Comparison of ENCODE assay signal across 10 mouse cellular contexts in genomic region chr6:86233512-86234430, GRCm38 (mm10). TPM values are rescaled to one million over a fixed set of nuclear protein-coding genes. Genes with fewer than 3 reads are reported as not detected.
DNase-seq lines count a peak whose midpoint lies in the region; ATAC-seq and TF ChIP-seq lines count a peak whose summit lies in the region.
"Had no signal": no experiment of that assay in that cellular context is flagged by ENCODE, and none has a peak within 500 bp of the region (broad histone marks: within the 10 kb centered on the region; RNA-seq: fewer than 3 reads in every experiment).

No protein-coding gene starts in this region.

- TF ChIP-seq EP300 in liver, postnatal 0 days (IDR thresholded peaks at IDR 0.05; ENCODE audit: low read depth), result no peak

- peak; percentile 58 for DNase-seq in urinary bladder, postnatal 14 days (ENCODE audit: low spot score)
- DNase-seq in urinary bladder, adult 2 months (ENCODE audit: low spot score), result no peak
- peak; percentile 5 for DNase-seq in kidney, adult 18-20 months
- no peak for DNase-seq in liver, postnatal 0 days
- DNase-seq in yolk sac, embryonic 10.5 days (ENCODE audit: low spot score), result peak; percentile 66
- DNase-seq in MN1 (ENCODE audit: low spot score), result no peak
- DNase-seq in adrenal gland, adult 8-10 months, result no peak
- DNase-seq in layer of hippocampus, postnatal 36 days, result no peak
- DNase-seq: gastrocnemius, postnatal 25 days had no signal

- TF ChIP-seq CTCF in liver, postnatal 0 days (IDR thresholded peaks at IDR 0.05; ENCODE audit: low read depth), result no peak

- H3K4me3 ChIP-seq in liver, postnatal 0 days (ENCODE audit: low read depth, low read length), result no peak overlapping the region

- ATAC-seq in liver, postnatal 0 days, result peak; percentile 47; the same call in 1 of the 2 replicates

- H3K27me3 ChIP-seq in liver, postnatal 0 days (ENCODE audit: insufficient read depth, low read length), result no peaks in the 10 kb centered on the region

- H3K4me1 ChIP-seq in liver, postnatal 0 days (ENCODE audit: insufficient read depth), result 0 out of 2 replicates have a peak, but pooled peaks cover 6% of the 10 kb centered on the region

- no peaks in the 10 kb centered on the region for H3K9me3 ChIP-seq in liver, postnatal 0 days (ENCODE audit: low read length)

- 42% methylated on average over 13 of the region's 13 CpGs for WGBS in liver, postnatal 0 days (ENCODE audit: insufficient replicate concordance)

- H3K27ac ChIP-seq in liver, postnatal 0 days (ENCODE audit: low read depth), result 0 out of 2 replicates have a peak overlapping the region, but pooled peaks have one; percentile 16

- H3K36me3 ChIP-seq in liver, postnatal 0 days (replicated peaks; ENCODE audit: insufficient read depth, low read length), result no peaks in the 10 kb centered on the region

- H3K4me2 ChIP-seq in liver, postnatal 0 days (ENCODE audit: low read depth, low read length), result no peak overlapping the region
- H3K4me2 ChIP-seq: midbrain, embryonic 11.5 days had no signal

- no peak overlapping the region for H3K9ac ChIP-seq in liver, postnatal 0 days (replicated peaks)

RNA-seq across cellular contexts. Expression of gene Tgfa, which starts 38.7 kb away (rescaled TPM):
- 11.4 and 14.3 TPM in 2 replicates for polyA plus RNA-seq in urinary bladder, adult 2 months (2012; rRNA removed)
- polyA plus RNA-seq in liver, postnatal 0 days (2015; fragmentation: Nextera tagmentation; extraction: Ambion mirVana), result 3.0 TPM in 2 replicates
- 10 to 100 TPM; 15.0 to 25.1 (median 19.7) TPM for total RNA-seq in adrenal gland, adult 8-10 months (2022)
- 10 to 100 TPM; 31.2 to 33.6 TPM for total RNA-seq in layer of hippocampus, postnatal 36 days (2021)

Comparison
In these comparisons a context has a peak if more than half of its experiments do, and no peak if none do; other contexts are left out.
1. DNase-seq: peak in urinary bladder, postnatal 14 days (single experiment), kidney, adult 18-20 months (single experiment) and yolk sac, embryonic 10.5 days (single experiment); none in urinary bladder, adult 2 months (single experiment), liver, postnatal 0 days (single experiment), MN1 (single experiment), adrenal gland, adult 8-10 months (single experiment) and layer of hippocampus, postnatal 36 days (0 of 2).